Mouse (Mus musculus): ENCODE results near the gene Dynlrb2. TPM values are rescaled to one million over a fixed set of nuclear protein-coding genes. Genes with fewer than 3 reads are reported as not detected.

Dynlrb2 gene
- polyA plus RNA-seq, 1 experiment, result 0.17 TPM

- H3K27me3 ChIP-seq (ENCODE audit: control insufficient read depth, insufficient read depth, insufficient read length), result no peaks in the 10 kb centered on the region
- H3K4me2 ChIP-seq (ENCODE audit: low read depth), result no peak overlapping the region
- H3K4me3 ChIP-seq, result no peak overlapping the region
- H3K36me3 ChIP-seq (ENCODE audit: control insufficient read depth, insufficient read depth), result no peaks in the 10 kb centered on the region
- TF ChIP-seq SRF (IDR thresholded peaks at IDR 0.05; ENCODE audit: control insufficient read depth, insufficient read length, low read depth) (no peak), TCF3 (IDR thresholded peaks at IDR 0.05; ENCODE audit: insufficient read length, low read depth) (no peak), POLR2A (IDR thresholded peaks at IDR 0.05; ENCODE audit: insufficient read length, low read depth) (no peak), MYOD1 (IDR thresholded peaks at IDR 0.05; ENCODE audit: control insufficient read depth in 1 of 3, insufficient read length in 2 of 3, low read depth in 2 of 3) (no peak), MYOG (IDR thresholded peaks at IDR 0.05; ENCODE audit: control insufficient read depth in 1 of 3, insufficient read depth in 1 of 3, insufficient read length in 2 of 3, low read depth in 2 of 3) (no peak), CEBPB (IDR thresholded peaks at IDR 0.05; ENCODE audit: insufficient read depth, poor library complexity, severe bottlenecking) (no peak), MAX (IDR thresholded peaks at IDR 0.05; ENCODE audit: low read depth) (no peak), E2F4 (IDR thresholded peaks at IDR 0.05; ENCODE audit: insufficient read depth) (no peak), USF1 (IDR thresholded peaks at IDR 0.05; ENCODE audit: low read depth) (no peak)
- no peaks in the 10 kb centered on the region for H3K79me2 ChIP-seq (ENCODE audit: control insufficient read depth, insufficient read depth)
- H3ac ChIP-seq (ENCODE audit: control insufficient read depth, insufficient read length), result no peak overlapping the region
Measured at GRCm38 (mm10) chr8:116508721-116509120, 3.9 kb downstream of the Dynlrb2 start.

- no peak overlapping the region for H3K4me2 ChIP-seq (ENCODE audit: low read depth)
- H3K27me3 ChIP-seq (ENCODE audit: control insufficient read depth, insufficient read depth, insufficient read length), result no peaks in the 10 kb centered on the region
- H3K79me2 ChIP-seq (ENCODE audit: control insufficient read depth, insufficient read depth), result no peaks in the 10 kb centered on the region
- no peaks in the 10 kb centered on the region for H3K36me3 ChIP-seq (ENCODE audit: control insufficient read depth, insufficient read depth)
- no peak overlapping the region for H3K4me3 ChIP-seq
- TF ChIP-seq MYOG (IDR thresholded peaks at IDR 0.05; ENCODE audit: control insufficient read depth in 1 of 3, insufficient read depth in 1 of 3, insufficient read length in 2 of 3, low read depth in 2 of 3) (no peak), TCF3 (IDR thresholded peaks at IDR 0.05; ENCODE audit: insufficient read length, low read depth) (no peak), USF1 (IDR thresholded peaks at IDR 0.05; ENCODE audit: low read depth) (no peak), REST (IDR thresholded peaks at IDR 0.05; ENCODE audit: insufficient read depth, insufficient read length) (no peak), MAX (IDR thresholded peaks at IDR 0.05; ENCODE audit: low read depth) (no peak), CEBPB (IDR thresholded peaks at IDR 0.05; ENCODE audit: insufficient read depth, poor library complexity, severe bottlenecking) (no peak), MYOD1 (IDR thresholded peaks at IDR 0.05; ENCODE audit: control insufficient read depth in 1 of 3, insufficient read length in 2 of 3, low read depth in 2 of 3) (no peak), E2F4 (IDR thresholded peaks at IDR 0.05; ENCODE audit: insufficient read depth) (no peak), TCF12 (IDR thresholded peaks at IDR 0.05; ENCODE audit: insufficient read depth, poor library complexity, severe bottlenecking) (no peak), POLR2AphosphoS2 (IDR thresholded peaks at IDR 0.05; ENCODE audit: insufficient read length, low read depth) (no peak), POLR2A (IDR thresholded peaks at IDR 0.05; ENCODE audit: insufficient read length, low read depth) (no peak)
- no peak overlapping the region for H3ac ChIP-seq (ENCODE audit: control insufficient read depth, insufficient read length)
Measured at GRCm38 (mm10) chr8:116509247-116509646, 4.5 kb downstream of the Dynlrb2 start.

GRCm38 (mm10) chr8:116519676-116520075 is 14.9 kb downstream of the Dynlrb2 start:
- no peaks in the 10 kb centered on the region for H3K27me3 ChIP-seq (ENCODE audit: control insufficient read depth, insufficient read depth, insufficient read length)
- H3K36me3 ChIP-seq (ENCODE audit: control insufficient read depth, insufficient read depth), result no peaks in the 10 kb centered on the region
- H3K4me3 ChIP-seq, result no peak overlapping the region
- H3K4me2 ChIP-seq (ENCODE audit: low read depth), result no peak overlapping the region
- no peaks in the 10 kb centered on the region for H3K79me2 ChIP-seq (ENCODE audit: control insufficient read depth, insufficient read depth)
- H3ac ChIP-seq (ENCODE audit: control insufficient read depth, insufficient read length), result no peak overlapping the region
- no peak for TF ChIP-seq TCF3 (IDR thresholded peaks at IDR 0.05; ENCODE audit: insufficient read length, low read depth)
- TF ChIP-seq MAX (IDR thresholded peaks at IDR 0.05; ENCODE audit: low read depth), result no peak
- TF ChIP-seq POLR2A (IDR thresholded peaks at IDR 0.05; ENCODE audit: insufficient read length, low read depth), result no peak
- TF ChIP-seq POLR2AphosphoS2 (IDR thresholded peaks at IDR 0.05; ENCODE audit: insufficient read length, low read depth), result no peak
- no peak for TF ChIP-seq MYOG (IDR thresholded peaks at IDR 0.05; ENCODE audit: control insufficient read depth in 1 of 3, insufficient read depth in 1 of 3, insufficient read length in 2 of 3, low read depth in 2 of 3)
- TF ChIP-seq REST (IDR thresholded peaks at IDR 0.05; ENCODE audit: insufficient read depth, insufficient read length), result no peak
- no peak for TF ChIP-seq E2F4 (IDR thresholded peaks at IDR 0.05; ENCODE audit: insufficient read depth)
- no peak for TF ChIP-seq MYOD1 (IDR thresholded peaks at IDR 0.05; ENCODE audit: control insufficient read depth in 1 of 3, insufficient read length in 2 of 3, low read depth in 2 of 3)
- no peak for TF ChIP-seq USF1 (IDR thresholded peaks at IDR 0.05; ENCODE audit: low read depth)

GRCm38 (mm10) chr8:116521208-116521607 is 16.4 kb downstream of the Dynlrb2 start:
- no peaks in the 10 kb centered on the region for H3K27me3 ChIP-seq (ENCODE audit: control insufficient read depth, insufficient read depth, insufficient read length)
- no peak for TF ChIP-seq SRF (IDR thresholded peaks at IDR 0.05; ENCODE audit: control insufficient read depth, insufficient read length, low read depth)
- no peak for TF ChIP-seq TCF3 (IDR thresholded peaks at IDR 0.05; ENCODE audit: insufficient read length, low read depth)
- TF ChIP-seq TCF12 (IDR thresholded peaks at IDR 0.05; ENCODE audit: insufficient read depth, poor library complexity, severe bottlenecking), result no peak
- no peak overlapping the region for H3ac ChIP-seq (ENCODE audit: control insufficient read depth, insufficient read length)
- no peak overlapping the region for H3K4me2 ChIP-seq (ENCODE audit: low read depth)
- no peaks in the 10 kb centered on the region for H3K79me2 ChIP-seq (ENCODE audit: control insufficient read depth, insufficient read depth)
- no peak overlapping the region for H3K4me3 ChIP-seq
- H3K36me3 ChIP-seq (ENCODE audit: control insufficient read depth, insufficient read depth), result no peaks in the 10 kb centered on the region

GRCm38 (mm10) chr8:116521641-116522040 is 16.9 kb downstream of the Dynlrb2 start:
- Histone ChIP-seq H3K79me2 (ENCODE audit: control insufficient read depth, insufficient read depth) (no peaks in the 10 kb centered on the region), H3K36me3 (ENCODE audit: control insufficient read depth, insufficient read depth) (no peaks in the 10 kb centered on the region), H3K4me3 (no peak overlapping the region), H3K4me2 (ENCODE audit: low read depth) (no peak overlapping the region), H3ac (ENCODE audit: control insufficient read depth, insufficient read length) (no peak overlapping the region), H3K27me3 (ENCODE audit: control insufficient read depth, insufficient read depth, insufficient read length) (no peaks in the 10 kb centered on the region)
- TF ChIP-seq MYOG (IDR thresholded peaks at IDR 0.05; ENCODE audit: control insufficient read depth in 1 of 3, insufficient read depth in 1 of 3, insufficient read length in 2 of 3, low read depth in 2 of 3) (no peak), SRF (IDR thresholded peaks at IDR 0.05; ENCODE audit: control insufficient read depth, insufficient read length, low read depth) (no peak), REST (IDR thresholded peaks at IDR 0.05; ENCODE audit: insufficient read depth, insufficient read length) (no peak), E2F4 (IDR thresholded peaks at IDR 0.05; ENCODE audit: insufficient read depth) (no peak), POLR2A (IDR thresholded peaks at IDR 0.05; ENCODE audit: insufficient read length, low read depth) (no peak), POLR2AphosphoS2 (IDR thresholded peaks at IDR 0.05; ENCODE audit: insufficient read length, low read depth) (no peak), MYOD1 (IDR thresholded peaks at IDR 0.05; ENCODE audit: control insufficient read depth in 1 of 3, insufficient read length in 2 of 3, low read depth in 2 of 3) (no peak), MAX (IDR thresholded peaks at IDR 0.05; ENCODE audit: low read depth) (no peak), TCF3 (IDR thresholded peaks at IDR 0.05; ENCODE audit: insufficient read length, low read depth) (no peak), USF1 (IDR thresholded peaks at IDR 0.05; ENCODE audit: low read depth) (no peak), TCF12 (IDR thresholded peaks at IDR 0.05; ENCODE audit: insufficient read depth, poor library complexity, severe bottlenecking) (no peak), CEBPB (IDR thresholded peaks at IDR 0.05; ENCODE audit: insufficient read depth, poor library complexity, severe bottlenecking) (no peak)
